Mouse (Mus musculus) intestine, postnatal 0 days (tissue): ENCODE data around the gene Col4a1. TPM values are rescaled to one million over a fixed set of nuclear protein-coding genes. Genes with fewer than 3 reads are reported as not detected.

ENCODE experiments used
- ATAC-seq: fragments of 200-750 bp; cut with Nextera tagmentation; 2 replicates; pipeline ENCODE4 v1.8.0; 2017; ENCODE audit warnings: mild to moderate bottlenecking, moderate TSS enrichment, moderate library complexity
- H3K27ac ChIP-seq: fragments of 300-500 bp; sonication (generic); 2 replicates; pipeline ENCODE4 v1.5.1; 2014; ENCODE audit warnings: mild to moderate bottlenecking, low read depth, low read length, moderate library complexity
- H3K27me3 ChIP-seq: fragments of 300-500 bp; sonication (generic); replicated peaks from 2 replicates; pipeline ENCODE4 v1.6.1; 2014; ENCODE audit warnings: low read length, mixed read lengths; ENCODE audit not compliant: control insufficient read depth, insufficient read depth
- H3K36me3 ChIP-seq: fragments of 300-500 bp; sonication (generic); 2 replicates; pipeline ENCODE4 v1.6.1; 2014; ENCODE audit warnings: mild to moderate bottlenecking, moderate library complexity; ENCODE audit not compliant: control insufficient read depth, insufficient read depth
- H3K4me1 ChIP-seq: fragments of 300-500 bp; sonication (generic); replicated peaks from 2 replicates; pipeline ENCODE4 v1.6.1; 2014; ENCODE audit warnings: antibody characterized with exemption, low read length, mixed read lengths; ENCODE audit not compliant: control insufficient read depth, insufficient read depth
- H3K4me2 ChIP-seq: fragments of 300-500 bp; sonication (generic); replicated peaks from 2 replicates; pipeline ENCODE4 v1.6.1; 2014; ENCODE audit warnings: low read depth, mild to moderate bottlenecking, moderate library complexity
- H3K4me3 ChIP-seq: fragments of 300-500 bp; sonication (generic); 2 replicates; pipeline ENCODE4 v1.5.1; 2014; ENCODE audit warnings: low read depth, low read length
- H3K9ac ChIP-seq: fragments of 300-500 bp; sonication (generic); 2 replicates; pipeline ENCODE4 v1.6.1; 2014; ENCODE audit warnings: mild to moderate bottlenecking, low read depth, low read length
- H3K9me3 ChIP-seq: fragments of 300-500 bp; sonication (generic); 2 replicates; pipeline ENCODE4 v1.6.1; 2016; ENCODE audit warnings: mixed run types; ENCODE audit not compliant: control insufficient read depth
- CTCF ChIP-seq: sonication (generic); IDR thresholded peaks from 2 replicates; pipeline ENCODE4 v1.5.1; 2016; ENCODE audit warnings: low read depth, mild to moderate bottlenecking, control low read depth, antibody characterized with exemption, moderate library complexity
- WGBS: fragments of 180-500 bp; shearing (Covaris S2); extraction: QIAGEN DNeasy Blood & Tissue Kit; methylation state at CpG from one replicate; pipeline ENCODE4 v1.1.7; 2014; 5-methylcytosine and 5-hydroxymethylcytosine counted together
- polyA plus RNA-seq: library from polyadenylated mRNA; unstranded; fragments of >200 nt; fragmentation: Nextera tagmentation; extraction: Ambion mirVana; gene quantifications from 2 replicates; pipeline ENCODE4 v1.2.1, GENCODE M21; 2015

The Col4a1 gene
- polyA plus RNA-seq, 1 experiment from 2014 or later = 84.5 TPM

DNA sequence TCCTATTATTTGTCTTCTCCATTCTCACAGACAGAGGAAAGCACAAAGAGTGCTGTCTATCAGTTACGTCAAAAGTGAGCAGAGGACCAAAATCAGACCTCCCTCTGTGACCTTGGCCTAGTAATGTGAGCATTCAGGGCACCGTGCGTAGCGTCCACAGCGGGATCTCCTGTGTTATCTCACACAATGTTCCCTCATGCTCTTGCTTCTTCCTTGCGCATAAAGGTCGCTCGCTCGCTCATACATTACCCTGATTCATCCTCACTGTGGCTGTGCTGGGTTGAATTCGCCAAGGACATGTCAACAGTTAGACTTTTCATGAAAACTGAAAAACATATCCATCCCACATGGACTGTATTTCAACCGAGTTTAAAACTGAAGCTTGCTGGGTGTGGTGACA is 115.4 kb downstream of the Col4a1 start:
- ATAC-seq = no peak
- Histone ChIP-seq H3K9ac (no peak overlapping the region), H3K4me2 (no peak overlapping the region), H3K4me3 (no peak overlapping the region), H3K27me3 (no peaks in the 10 kb centered on the region), H3K27ac (no peak overlapping the region), H3K4me1 (no peaks in the 10 kb centered on the region), H3K9me3 (no peaks in the 10 kb centered on the region), H3K36me3 (peaks cover 25% of the 10 kb centered on the region)
- no peak for TF ChIP-seq CTCF
- 89% methylated on average over 11 of the region's 11 CpGs for whole genome bisulfite sequencing

- Histone ChIP-seq H3K4me3 (no peak overlapping the region), H3K36me3 (no peaks in the 10 kb centered on the region; the same call in 1 of the 2 replicates), H3K4me2 (no peak overlapping the region), H3K4me1 (no peaks in the 10 kb centered on the region; the same call in 1 of the 2 replicates), H3K27ac (no peak overlapping the region), H3K27me3 (peaks cover 8% of the 10 kb centered on the region), H3K9ac (no peak overlapping the region), H3K9me3 (no peaks in the 10 kb centered on the region)
- ATAC-seq = no peak
- 38% methylated on average over 12 of the region's 12 CpGs for WGBS
- TF ChIP-seq CTCF = no peak
Measured at GRCm38 (mm10) chr8:11192719-11193324, 119.8 kb downstream of the Col4a1 start.

DNA sequence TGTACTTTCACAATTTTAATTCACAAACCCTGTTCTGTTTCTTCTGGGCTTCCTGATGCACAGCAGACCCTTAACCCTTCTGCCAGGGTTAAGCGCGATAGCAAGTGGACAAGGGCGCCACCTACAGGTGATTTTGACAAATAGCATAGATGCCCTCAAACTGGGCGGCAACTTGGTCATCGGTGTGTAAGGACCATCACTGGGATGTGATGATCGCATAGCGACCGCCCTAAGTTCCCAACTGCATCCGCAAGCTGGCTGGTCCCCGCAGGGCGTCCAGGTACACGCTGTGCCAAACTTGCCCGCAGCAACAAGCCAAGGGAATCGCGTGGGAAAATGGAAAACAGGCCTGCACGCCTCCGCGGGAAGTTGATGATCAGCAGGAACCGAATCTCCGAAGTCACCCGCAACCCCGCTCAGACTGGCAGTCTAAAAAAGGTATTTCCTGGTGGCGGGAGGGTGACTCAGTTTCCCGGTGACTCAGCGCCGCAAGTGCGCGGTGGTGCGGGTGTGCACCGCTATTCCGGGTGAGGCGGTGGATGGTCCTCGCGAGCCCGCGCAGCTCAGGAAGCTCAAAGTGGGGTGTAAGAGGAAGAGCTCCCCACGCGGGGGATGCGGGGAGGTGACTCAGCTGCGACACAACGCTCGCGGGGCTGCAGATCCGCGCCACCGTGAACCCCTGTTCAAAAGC is 124.9 kb downstream of the Col4a1 start:
- 3% methylated on average over 46 of the region's 46 CpGs for WGBS
- H3K9me3 ChIP-seq = no peaks in the 10 kb centered on the region
- TF ChIP-seq CTCF = peak; percentile 98
- no peaks in the 10 kb centered on the region; the same call in 1 of the 2 replicates for H3K4me1 ChIP-seq
- H3K36me3 ChIP-seq = no peaks in the 10 kb centered on the region
- peak overlapping the region; percentile 67 for H3K4me2 ChIP-seq
- peak overlapping the region; percentile 31 for H3K4me3 ChIP-seq
- no peak overlapping the region for H3K9ac ChIP-seq
- no peak for ATAC-seq
- H3K27me3 ChIP-seq = peaks cover 10% of the 10 kb centered on the region
- no peak overlapping the region for H3K27ac ChIP-seq

DNA sequence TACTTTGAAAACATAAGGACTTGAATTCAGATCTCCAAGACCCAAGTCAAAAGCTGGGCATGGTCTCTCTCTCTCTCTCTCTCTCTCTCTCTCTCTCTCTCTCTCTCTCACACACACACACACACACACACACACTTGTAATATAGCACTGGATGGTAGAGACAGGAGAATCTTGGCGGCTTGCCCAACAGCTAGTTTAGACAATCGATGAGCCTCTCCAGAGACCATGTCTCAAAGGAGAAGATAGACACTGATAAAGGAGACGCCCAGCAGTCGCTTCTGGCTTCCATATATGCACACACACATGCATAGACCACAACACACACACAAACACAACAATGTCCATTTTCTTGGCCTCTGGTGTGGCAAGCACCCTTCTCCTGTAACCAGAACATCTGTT is 126.2 kb downstream of the Col4a1 start:
- no peak overlapping the region for H3K27ac ChIP-seq
- no peaks in the 10 kb centered on the region for H3K36me3 ChIP-seq
- H3K4me3 ChIP-seq = no peak overlapping the region
- no peak for ATAC-seq
- peaks cover 10% of the 10 kb centered on the region for H3K27me3 ChIP-seq
- no peaks in the 10 kb centered on the region for H3K9me3 ChIP-seq
- H3K4me1 ChIP-seq = no peaks in the 10 kb centered on the region; the same call in 1 of the 2 replicates
- 44% methylated on average over 4 of the region's 4 CpGs for WGBS
- H3K9ac ChIP-seq = no peak overlapping the region
- TF ChIP-seq CTCF = no peak
- H3K4me2 ChIP-seq = no peak overlapping the region

- H3K4me2 ChIP-seq = no peak overlapping the region
- H3K36me3 ChIP-seq = no peaks in the 10 kb centered on the region
- 97% methylated on average over 2 of the region's 2 CpGs for WGBS
- H3K4me3 ChIP-seq = no peak overlapping the region
- H3K27ac ChIP-seq = no peak overlapping the region
- H3K4me1 ChIP-seq = no peaks in the 10 kb centered on the region; the same call in 1 of the 2 replicates
- H3K9ac ChIP-seq = no peak overlapping the region
- no peaks in the 10 kb centered on the region for H3K9me3 ChIP-seq
- ATAC-seq = no peak
- TF ChIP-seq CTCF = no peak
- peaks cover 10% of the 10 kb centered on the region for H3K27me3 ChIP-seq
Measured at GRCm38 (mm10) chr8:11185672-11186071, 127.0 kb downstream of the Col4a1 start.

DNA sequence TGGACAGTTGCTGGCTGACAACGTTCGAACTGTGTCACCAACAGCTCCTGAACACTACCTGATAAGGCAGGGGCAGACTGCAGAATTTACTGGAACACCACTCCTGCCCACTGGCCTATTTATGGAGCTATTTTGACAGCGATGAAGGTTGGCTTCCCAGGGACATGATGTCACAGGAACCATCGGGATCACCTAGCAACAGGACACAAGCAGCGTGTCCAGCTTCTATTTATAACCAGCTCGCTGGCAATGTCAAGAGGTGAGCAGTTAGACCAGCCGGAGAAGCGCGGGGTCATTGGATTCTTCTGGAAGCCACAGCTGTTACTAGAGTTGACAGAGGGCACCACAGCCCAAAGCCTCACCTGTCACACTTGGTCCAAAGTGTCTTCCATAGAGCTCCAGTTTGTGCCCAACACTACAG is 129.0 kb downstream of the Col4a1 start:
- H3K4me2 ChIP-seq = no peak overlapping the region
- 42% methylated on average over 9 of the region's 9 CpGs for WGBS
- H3K9ac ChIP-seq = no peak overlapping the region
- no peaks in the 10 kb centered on the region for H3K36me3 ChIP-seq
- TF ChIP-seq CTCF = no peak
- H3K27me3 ChIP-seq = peaks cover 10% of the 10 kb centered on the region
- ATAC-seq = no peak
- H3K4me3 ChIP-seq = no peak overlapping the region
- H3K27ac ChIP-seq = no peak overlapping the region
- no peaks in the 10 kb centered on the region for H3K9me3 ChIP-seq
- H3K4me1 ChIP-seq = no peaks in the 10 kb centered on the region; the same call in 1 of the 2 replicates
